In the genomic region with DNA sequence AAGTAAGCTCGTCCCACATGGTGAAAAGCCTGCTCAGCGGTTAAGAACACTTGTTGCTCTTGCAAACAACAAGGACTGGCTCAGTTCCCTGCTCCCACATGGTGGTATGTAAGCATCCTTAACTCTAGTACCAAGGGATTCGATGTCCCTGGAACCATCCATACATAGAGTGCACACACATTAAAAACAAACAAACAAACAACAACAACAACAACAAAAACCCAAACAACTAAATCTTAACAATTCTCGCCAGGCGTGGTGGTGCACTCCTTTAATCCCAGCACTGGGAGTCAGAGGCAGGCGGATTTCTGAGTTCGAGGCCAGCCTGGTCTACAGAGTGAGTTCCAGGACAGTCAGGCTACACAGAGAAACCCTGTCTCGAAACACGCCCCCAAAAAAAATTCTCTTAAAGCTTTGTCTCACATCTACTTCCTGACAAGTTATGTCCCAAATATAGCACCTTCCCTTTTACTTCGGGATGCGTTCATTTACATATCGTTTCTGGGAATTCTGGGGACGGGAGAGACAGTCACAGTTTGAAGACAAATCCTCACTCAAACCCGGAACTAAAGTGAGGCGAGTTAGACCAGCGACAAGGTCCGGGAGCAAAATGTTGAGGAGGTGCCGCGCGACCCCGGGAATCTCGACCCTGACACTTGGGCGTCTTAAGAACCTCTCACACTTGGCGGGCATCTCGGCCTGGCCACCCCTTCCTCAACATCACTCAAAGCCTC, we compare ENCODE assay signal across 8 mouse cellular contexts. TPM values are rescaled to one million over a fixed set of nuclear protein-coding genes. Genes with fewer than 3 reads are reported as not detected.
DNase-seq lines count a peak whose midpoint lies in the region; ATAC-seq and TF ChIP-seq lines count a peak whose summit lies in the region.
"Had no signal": no experiment of that assay in that cellular context is flagged by ENCODE, and none has a peak within 500 bp of the region (broad histone marks: within the 10 kb centered on the region; RNA-seq: fewer than 3 reads in every experiment).

No protein-coding gene starts in this region.

- peak; percentile 52 for DNase-seq in MEL (ENCODE audit: low read depth, low spot score)
- DNase-seq in lung, postnatal 36 days: peak; percentile 39
- DNase-seq in adrenal gland, adult 8-10 months: no peak
- DNase-seq in B cell, adult 2 months: no peak
- no peak for DNase-seq in frontal cortex, postnatal 14 days (ENCODE audit: low spot score in 2 of 2)

- H3K36me3 ChIP-seq in E14TG2a.4 (ENCODE audit: insufficient read depth, low read length) (peaks cover 4% of the 10 kb centered on the region; the same call in 1 of the 2 replicates), MEL (ENCODE audit: control insufficient read depth in 1 of 2, insufficient read depth in 2 of 2, low read length in 2 of 2) (peaks cover 0 to 19% of the 10 kb centered on the region in 2 experiments; a peak in 2 of 4 replicates)
- no peaks in the 10 kb centered on the region for H3K36me3 ChIP-seq in heart, embryonic 16.5 days (ENCODE audit: control insufficient read depth, insufficient read depth)

- no peak for TF ChIP-seq RAD21 in MEL (IDR thresholded peaks at IDR 0.05; ENCODE audit: low read depth, low read length)

- H3K9ac ChIP-seq in MEL (ENCODE audit: control insufficient read depth, low read depth, low read length, poor library complexity, severe bottlenecking): peak overlapping the region; percentile 71
- H3K9ac ChIP-seq in heart, embryonic 16.5 days (ENCODE audit: low read length): peak overlapping the region; percentile 89

- no peaks in the 10 kb centered on the region for H3K27me3 ChIP-seq in E14TG2a.4 (ENCODE audit: insufficient read depth, low read length)
- peaks cover 0 to 2% of the 10 kb centered on the region in 2 experiments; a peak in 1 of 4 replicates for H3K27me3 ChIP-seq in MEL (ENCODE audit: control insufficient read depth in 1 of 2, insufficient read depth in 2 of 2, low read length in 2 of 2)
- 0 out of 2 replicates have a peak, but pooled peaks cover 3% of the 10 kb centered on the region for H3K27me3 ChIP-seq in heart, embryonic 16.5 days (ENCODE audit: control insufficient read depth, insufficient read depth, low read length)

- peak overlapping the region; percentile 65 for H3K4me2 ChIP-seq in heart, embryonic 16.5 days (ENCODE audit: low read depth, low read length)

- TF ChIP-seq POLR2A in MEL (IDR thresholded peaks at IDR 0.05; ENCODE audit: control insufficient read depth in 1 of 2, insufficient read depth in 1 of 2, low read depth in 1 of 2, low read length in 2 of 2, poor library complexity in 1 of 2): no peak

- no peak for TF ChIP-seq CTCF in E14TG2a.4 (conservative IDR thresholded peaks at IDR 0.05; ENCODE audit: low read length)
- TF ChIP-seq CTCF in MEL (IDR thresholded peaks at IDR 0.05 in 2 of 3, conservative IDR thresholded peaks at IDR 0.05 in 1 of 3; ENCODE audit: control insufficient read depth in 1 of 3, insufficient read depth in 1 of 3, low read depth in 2 of 3, low read length in 3 of 3, poor library complexity in 1 of 3, severe bottlenecking in 1 of 3): no peak

- WGBS in heart, embryonic 16.5 days: 17% methylated on average over 25 of the region's 25 CpGs

- no peak for ATAC-seq in heart, embryonic 16.5 days (replicated peaks; ENCODE audit: extremely low read depth, insufficient read depth, low FRiP score)

- no peak overlapping the region for H3K27ac ChIP-seq in MEL (ENCODE audit: control insufficient read depth, low read depth, low read length)
- H3K27ac ChIP-seq in heart, embryonic 16.5 days (ENCODE audit: low read length): peak overlapping the region; percentile 73

- H3K9me3 ChIP-seq in E14TG2a.4 (ENCODE audit: low read length) (no peaks in the 10 kb centered on the region), MEL (replicated peaks; ENCODE audit: insufficient read depth, low read length) (no peaks in the 10 kb centered on the region)
- H3K9me3 ChIP-seq in heart, embryonic 16.5 days (replicated peaks; ENCODE audit: control insufficient read depth, low read length): no peaks in the 10 kb centered on the region

- H3K4me1 ChIP-seq in E14TG2a.4 (replicated peaks; ENCODE audit: low read depth, low read length) (peaks cover 49% of the 10 kb centered on the region), MEL (ENCODE audit: control insufficient read depth in 1 of 2, insufficient read depth in 2 of 2, low read length in 2 of 2) (peaks cover 12 to 29% of the 10 kb centered on the region in 2 experiments)
- H3K4me1 ChIP-seq in heart, embryonic 16.5 days (ENCODE audit: control insufficient read depth, insufficient read depth, low read length): peaks cover 20% of the 10 kb centered on the region

- H3K4me3 ChIP-seq in E14TG2a.4 (replicated peaks; ENCODE audit: low read length) (peak overlapping the region; percentile 86), MEL (ENCODE audit: control insufficient read depth in 1 of 2, insufficient read depth in 1 of 2, low read depth in 2 of 2, low read length in 2 of 2) (peak overlapping the region; percentile 87 to 96)
- H3K4me3 ChIP-seq in heart, embryonic 16.5 days (ENCODE audit: low read length): peak overlapping the region; percentile 80

- no peak for TF ChIP-seq EP300 in MEL (IDR thresholded peaks at IDR 0.05; ENCODE audit: low read depth in 1 of 2, low read length in 2 of 2)

- peaks cover 5% of the 10 kb centered on the region; the same call in 1 of the 2 replicates for H3K79me2 ChIP-seq in MEL (ENCODE audit: control insufficient read depth, insufficient read depth, low read length, poor library complexity)

TF ChIP-seq in MEL, 35 proteins besides CTCF, POLR2A, EP300 and RAD21:
- TF ChIP-seq JUND (IDR thresholded peaks at IDR 0.05; ENCODE audit: low read depth, low read length): no peak
- no peak for TF ChIP-seq HCFC1 (IDR thresholded peaks at IDR 0.05; ENCODE audit: low read depth, low read length)
- TF ChIP-seq ELF1 (IDR thresholded peaks at IDR 0.05; ENCODE audit: low read depth, low read length): peak; percentile 38; the same call in 1 of the 2 replicates
- TF ChIP-seq MYC (IDR thresholded peaks at IDR 0.05; ENCODE audit: low read depth, low read length): no peak
- TF ChIP-seq CHD1 (IDR thresholded peaks at IDR 0.05; ENCODE audit: low read depth, low read length): no peak
- no peak for TF ChIP-seq TAL1 (IDR thresholded peaks at IDR 0.05; ENCODE audit: low read length)
- no peak for TF ChIP-seq POLR2AphosphoS2 (IDR thresholded peaks at IDR 0.05; ENCODE audit: low read length)
- no peak for TF ChIP-seq MXI1 (IDR thresholded peaks at IDR 0.05; ENCODE audit: low read depth, low read length)

RNA-seq across cellular contexts. Expression of a gene that starts 0.8 kb away (rescaled TPM):
- 5.0 and 6.3 TPM in 2 replicates for total RNA-seq in MEL (2012; rRNA removed)
- 1 to 10 TPM in 1 of 2 experiments, not detected in 1; 8.4 TPM for polyA plus RNA-seq in MEL (2012; ENCODE audit: insufficient read depth in 1 of 2, insufficient read length in 2 of 2, low read depth in 1 of 2, low replicate concordance in 2 of 2, missing spikeins in 1 of 2)
- 14.7 and 17.1 TPM in 2 replicates for polyA plus RNA-seq in heart, embryonic 16.5 days (2015; fragmentation: Nextera tagmentation; extraction: Ambion mirVana)
- total RNA-seq in adrenal gland, adult 8-10 months (2022): 10 to 100 TPM; 39.9 to 59.3 (median 47.7) TPM

RNA-seq across cellular contexts. Expression of a gene that starts 20.3 kb away (rescaled TPM):
- 0.12 TPM in 1 of 2 replicates, not detected in the other for total RNA-seq in MEL (2012; rRNA removed)
- polyA plus RNA-seq in MEL (2012; ENCODE audit: insufficient read depth in 1 of 2, insufficient read length in 2 of 2, low read depth in 1 of 2, low replicate concordance in 2 of 2, missing spikeins in 1 of 2): not detected
- polyA plus RNA-seq in heart, embryonic 16.5 days (2015; fragmentation: Nextera tagmentation; extraction: Ambion mirVana): 203 and 204 TPM in 2 replicates
- total RNA-seq in adrenal gland, adult 8-10 months (2022): 10 to 100 TPM; 26.3 to 56.5 (median 40.7) TPM
- total RNA-seq: hematopoietic stem cell, adult 5-6 weeks had no signal

RNA-seq across cellular contexts. Expression of a gene that starts 28.0 kb away (rescaled TPM):
- 68.4 and 75.5 TPM in 2 replicates for total RNA-seq in MEL (2012; rRNA removed)
- 100 to 1,000 TPM in 1 of 2 experiments, not detected in 1; 107 TPM for polyA plus RNA-seq in MEL (2012; ENCODE audit: insufficient read depth in 1 of 2, insufficient read length in 2 of 2, low read depth in 1 of 2, low replicate concordance in 2 of 2, missing spikeins in 1 of 2)
- 105 and 107 TPM in 2 replicates for polyA plus RNA-seq in heart, embryonic 16.5 days (2015; fragmentation: Nextera tagmentation; extraction: Ambion mirVana)
- total RNA-seq in adrenal gland, adult 8-10 months (2022): 100 to 1,000 TPM; 109 to 120 (median 113) TPM

RNA-seq across cellular contexts. Expression of a gene that starts 34.9 kb away (rescaled TPM):
- 0.72 and 0.92 TPM in 2 replicates for total RNA-seq in MEL (2012; rRNA removed)
- 1 to 10 TPM in 1 of 2 experiments, not detected in 1; 3.4 TPM for polyA plus RNA-seq in MEL (2012; ENCODE audit: insufficient read depth in 1 of 2, insufficient read length in 2 of 2, low read depth in 1 of 2, low replicate concordance in 2 of 2, missing spikeins in 1 of 2)
- 6.8 and 7.3 TPM in 2 replicates for polyA plus RNA-seq in heart, embryonic 16.5 days (2015; fragmentation: Nextera tagmentation; extraction: Ambion mirVana)
- 1 to 10 TPM; 2.8 to 6.7 (median 4.9) TPM for total RNA-seq in adrenal gland, adult 8-10 months (2022)
- total RNA-seq: hematopoietic stem cell, adult 5-6 weeks had no signal

RNA-seq across cellular contexts. Expression of a gene that starts 50.3 kb away (rescaled TPM):
- not detected in 2 replicates for total RNA-seq in MEL (2012; rRNA removed)
- not detected for polyA plus RNA-seq in MEL (2012; ENCODE audit: insufficient read depth in 1 of 2, insufficient read length in 2 of 2, low read depth in 1 of 2, low replicate concordance in 2 of 2, missing spikeins in 1 of 2)
- 0.16 and 0.60 TPM in 2 replicates for polyA plus RNA-seq in heart, embryonic 16.5 days (2015; fragmentation: Nextera tagmentation; extraction: Ambion mirVana)
- under 1 TPM; 0.15 to 0.70 (median 0.36) TPM for total RNA-seq in adrenal gland, adult 8-10 months (2022)
- total RNA-seq: hematopoietic stem cell, adult 5-6 weeks had no signal

Comparison
In these comparisons a context has a peak if more than half of its experiments do, and no peak if none do; other contexts are left out.
1. DNase-seq: peak in MEL (single experiment) and lung, postnatal 36 days (single experiment); none in adrenal gland, adult 8-10 months (single experiment), B cell, adult 2 months (0 of 2) and frontal cortex, postnatal 14 days (0 of 2).
2. RNA of a gene that starts 20.3 kb away (total RNA-seq): 26.3 to 56.5 TPM in adrenal gland, adult 8-10 months; 0.12 TPM in MEL; every median in the first group is over 10 times any median in the second.
3. Peak in every context shown above with its lines, with median percentiles within 50 percentile points of each other: H3K4me3 ChIP-seq.